Mouse (Mus musculus) stomach, postnatal 0 days (tissue): ENCODE measurements around the gene Tgfbr2. TPM values are rescaled to one million over a fixed set of nuclear protein-coding genes. Genes with fewer than 3 reads are reported as not detected.

Source experiments
- ATAC-seq: fragments of 200-750 bp; cut with Nextera tagmentation; 2 replicates; pipeline ENCODE4 v1.8.0; 2017; ENCODE audit not compliant: low FRiP score, low TSS enrichment
- DNase-seq: peaks from one replicate; pipeline ENCODE4 v3.0.0-alpha.2; 2016; ENCODE audit warnings: low spot score
- H3K27ac ChIP-seq: fragments of 300-500 bp; sonication (generic); replicated peaks from 2 replicates; pipeline ENCODE4 v1.5.1; 2014; ENCODE audit warnings: mild to moderate bottlenecking, control low read depth
- H3K27me3 ChIP-seq: fragments of 300-500 bp; sonication (generic); 2 replicates; pipeline ENCODE4 v1.6.1; 2014; ENCODE audit warnings: low read length; ENCODE audit not compliant: control insufficient read depth, insufficient read depth
- H3K36me3 ChIP-seq: fragments of 300-500 bp; sonication (generic); 2 replicates; pipeline ENCODE4 v1.6.1; 2014; ENCODE audit warnings: low read length, mixed read lengths; ENCODE audit not compliant: control insufficient read depth, insufficient read depth
- H3K4me1 ChIP-seq: fragments of 300-500 bp; sonication (generic); replicated peaks from 2 replicates; pipeline ENCODE4 v1.6.1; 2014; ENCODE audit warnings: antibody characterized with exemption; ENCODE audit not compliant: control insufficient read depth, insufficient read depth
- H3K4me2 ChIP-seq: fragments of 300-500 bp; sonication (generic); replicated peaks from 2 replicates; pipeline ENCODE4 v1.6.1; 2014; ENCODE audit warnings: low read depth, mild to moderate bottlenecking, control low read depth, moderate library complexity
- H3K4me3 ChIP-seq: fragments of 300-500 bp; sonication (generic); 2 replicates; pipeline ENCODE4 v1.5.1; 2014; ENCODE audit warnings: low read depth, low read length, control low read depth
- H3K9ac ChIP-seq: fragments of 300-500 bp; sonication (generic); 2 replicates; pipeline ENCODE4 v1.6.1; 2014; ENCODE audit warnings: mild to moderate bottlenecking, low read length, control low read depth, mixed read lengths
- H3K9me3 ChIP-seq: fragments of 300-500 bp; sonication (generic); 2 replicates; pipeline ENCODE4 v1.6.1; 2016; ENCODE audit warnings: low read length; ENCODE audit not compliant: control insufficient read depth
- CTCF ChIP-seq: IDR thresholded peaks from 2 replicates; pipeline ENCODE4 v1.5.1; 2016; ENCODE audit warnings: antibody characterized with exemption, low read depth, mild to moderate bottlenecking, moderate library complexity
- EP300 ChIP-seq: optimal IDR thresholded peaks from 2 replicates; pipeline ENCODE3; 2016; ENCODE audit warnings: antibody characterized with exemption
- WGBS: fragments of 180-500 bp; shearing (Covaris S2); extraction: QIAGEN DNeasy Blood & Tissue Kit; methylation state at CpG from one replicate; pipeline ENCODE4 v1.1.7; 2014; 5-methylcytosine and 5-hydroxymethylcytosine counted together
- polyA plus RNA-seq: library from polyadenylated mRNA; unstranded; fragments of >200 nt; fragmentation: Nextera tagmentation; extraction: Ambion mirVana; gene quantifications from 2 replicates; pipeline ENCODE4 v1.2.1, GENCODE M21; 2015

Tgfbr2 gene
- polyA plus RNA-seq, 1 experiment from 2014 or later = 16.8 TPM

DNA sequence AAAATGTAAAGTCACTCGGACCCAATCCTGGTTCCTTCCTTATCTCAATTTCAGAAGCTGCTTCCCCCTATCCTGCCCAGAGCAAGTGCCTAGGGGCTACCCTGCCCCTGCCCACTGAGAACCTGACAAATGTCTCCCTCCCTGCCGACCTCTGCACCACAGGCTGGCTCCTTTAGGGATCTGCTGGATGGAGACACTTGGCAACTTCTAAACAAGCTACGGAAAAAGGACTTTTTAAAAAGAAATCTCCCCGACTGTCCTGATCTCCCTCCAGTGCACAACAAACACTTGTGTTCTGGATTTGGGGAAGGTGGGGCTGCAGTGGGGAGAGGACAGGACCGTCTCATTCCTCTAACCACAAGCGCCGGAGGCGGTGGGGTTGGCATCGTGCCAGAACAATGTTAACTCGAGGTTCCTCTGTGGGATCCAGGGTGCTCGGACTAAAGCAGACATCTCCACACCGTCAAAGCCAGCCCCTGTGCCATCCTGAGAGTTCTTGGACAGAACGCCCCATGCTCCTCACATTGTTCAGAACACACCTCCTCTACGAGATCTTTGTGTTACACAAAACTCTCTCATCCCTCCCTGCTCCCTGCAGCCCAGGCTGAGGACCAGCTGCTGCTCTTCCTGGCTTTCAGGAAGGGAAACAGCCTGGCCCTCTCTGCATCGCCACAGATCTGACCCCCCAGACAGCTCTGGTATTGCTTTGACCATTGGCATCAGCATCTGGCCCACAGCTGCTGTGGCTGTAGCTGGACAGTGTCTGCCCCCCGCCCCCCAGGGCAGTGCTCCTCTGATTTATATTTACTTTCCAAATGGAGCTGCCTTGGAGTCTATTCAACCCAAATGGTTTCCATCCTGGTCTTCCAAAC lies 76.2 kb downstream of the Tgfbr2 start:
- peak overlapping the region; percentile 20; the same call in 1 of the 2 replicates for H3K4me2 ChIP-seq
- 40% methylated on average over 16 of the region's 16 CpGs for WGBS
- no peaks in the 10 kb centered on the region for H3K9me3 ChIP-seq
- no peak overlapping the region; the same call in 1 of the 2 replicates for H3K9ac ChIP-seq
- TF ChIP-seq CTCF (no peak), EP300 (no peak)
- H3K4me1 ChIP-seq = 0 out of 2 replicates have a peak, but pooled peaks cover 4% of the 10 kb centered on the region
- no peak overlapping the region for H3K4me3 ChIP-seq
- H3K36me3 ChIP-seq = peaks cover 10% of the 10 kb centered on the region; the same call in 1 of the 2 replicates
- DNase-seq = peak; percentile 28
- ATAC-seq = peak; percentile 77
- no peaks in the 10 kb centered on the region for H3K27me3 ChIP-seq
- H3K27ac ChIP-seq = peak overlapping the region; percentile 35; the same call in 1 of the 2 replicates

DNA sequence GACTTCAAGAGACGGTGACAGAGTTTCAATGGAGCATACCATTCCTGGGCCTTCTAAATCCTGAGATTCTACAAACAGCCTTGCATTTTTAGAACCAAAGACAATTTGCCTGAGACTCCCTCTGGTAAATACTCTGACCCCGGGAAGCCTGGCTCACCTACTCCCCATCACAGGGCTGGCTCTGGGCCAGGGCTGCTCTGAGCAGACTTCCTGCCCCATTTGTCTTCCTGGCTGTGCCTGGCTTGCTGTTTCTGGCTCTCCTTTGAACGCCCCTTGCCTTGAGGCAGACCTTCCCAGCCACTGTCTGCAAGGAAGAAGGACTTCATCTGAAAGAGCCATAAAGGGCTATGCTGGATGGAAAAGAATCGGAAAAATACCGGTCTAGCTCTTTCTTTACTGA lies 83.2 kb downstream of the Tgfbr2 start:
- DNase-seq (peak; percentile 25), ATAC-seq (no peak)
- no peaks in the 10 kb centered on the region for H3K9me3 ChIP-seq
- H3K36me3 ChIP-seq = peaks cover 25% of the 10 kb centered on the region
- WGBS = 39% methylated on average over 5 of the region's 5 CpGs
- H3K27ac ChIP-seq = no peak overlapping the region
- no peaks in the 10 kb centered on the region for H3K27me3 ChIP-seq
- H3K9ac ChIP-seq = no peak overlapping the region
- no peak for TF ChIP-seq CTCF
- no peak for TF ChIP-seq EP300
- H3K4me3 ChIP-seq = no peak overlapping the region
- H3K4me1 ChIP-seq = no peaks in the 10 kb centered on the region
- H3K4me2 ChIP-seq = no peak overlapping the region

DNA sequence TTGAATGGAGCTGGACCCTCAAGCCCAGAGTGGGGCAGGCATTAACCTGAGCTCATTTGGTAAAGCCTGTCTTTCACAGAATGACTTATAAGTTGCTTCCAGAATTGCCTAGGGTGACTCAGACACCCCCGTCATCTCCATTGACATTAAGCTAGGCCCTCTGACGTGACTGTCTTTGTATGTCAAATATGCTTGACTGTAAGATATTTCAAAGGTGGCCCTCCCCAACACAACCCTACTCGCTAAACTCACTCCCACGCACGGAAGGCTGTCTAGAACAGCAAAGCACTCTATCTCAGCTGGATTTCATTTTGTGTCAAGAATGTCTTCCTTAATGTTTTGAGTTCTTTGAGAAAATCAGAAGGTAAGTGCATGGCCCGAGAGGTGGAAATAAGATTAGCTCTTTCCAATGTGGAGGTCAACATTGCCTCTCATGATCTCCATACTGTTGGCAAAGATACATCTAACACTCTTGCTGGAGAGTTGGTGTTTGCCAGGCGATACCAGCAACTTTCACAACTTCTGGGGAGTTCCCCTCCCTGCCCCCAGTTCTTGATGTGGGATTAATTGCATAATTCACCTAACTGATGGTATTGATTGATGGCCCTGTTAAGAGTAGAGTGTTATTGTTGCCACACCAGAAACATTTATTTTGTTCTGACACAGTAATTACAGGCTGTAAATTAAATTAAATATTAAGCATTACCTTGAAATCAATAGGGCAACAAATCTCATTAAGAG lies 83.9 kb downstream of the Tgfbr2 start:
- no peak overlapping the region for H3K27ac ChIP-seq
- no peak overlapping the region for H3K4me2 ChIP-seq
- no peak overlapping the region for H3K9ac ChIP-seq
- WGBS = 78% methylated on average over 7 of the region's 7 CpGs
- peaks cover 25% of the 10 kb centered on the region for H3K36me3 ChIP-seq
- no peak for TF ChIP-seq EP300
- no peak for TF ChIP-seq CTCF
- no peaks in the 10 kb centered on the region for H3K27me3 ChIP-seq
- no peaks in the 10 kb centered on the region for H3K9me3 ChIP-seq
- no peak overlapping the region for H3K4me3 ChIP-seq
- ATAC-seq (no peak), DNase-seq (no peak)
- H3K4me1 ChIP-seq = no peaks in the 10 kb centered on the region

- Histone ChIP-seq H3K4me1 (no peaks in the 10 kb centered on the region), H3K9ac (no peak overlapping the region), H3K4me3 (no peak overlapping the region), H3K27me3 (no peaks in the 10 kb centered on the region), H3K9me3 (no peaks in the 10 kb centered on the region), H3K36me3 (peaks cover 25% of the 10 kb centered on the region), H3K4me2 (no peak overlapping the region), H3K27ac (no peak overlapping the region)
- 90% methylated on average over 9 of the region's 9 CpGs for WGBS
- no peak for ATAC-seq
- TF ChIP-seq EP300 = no peak
- no peak for DNase-seq
Observed at GRCm38 (mm10) chr9:116090296-116090695, 84.9 kb downstream of the Tgfbr2 start.

DNA sequence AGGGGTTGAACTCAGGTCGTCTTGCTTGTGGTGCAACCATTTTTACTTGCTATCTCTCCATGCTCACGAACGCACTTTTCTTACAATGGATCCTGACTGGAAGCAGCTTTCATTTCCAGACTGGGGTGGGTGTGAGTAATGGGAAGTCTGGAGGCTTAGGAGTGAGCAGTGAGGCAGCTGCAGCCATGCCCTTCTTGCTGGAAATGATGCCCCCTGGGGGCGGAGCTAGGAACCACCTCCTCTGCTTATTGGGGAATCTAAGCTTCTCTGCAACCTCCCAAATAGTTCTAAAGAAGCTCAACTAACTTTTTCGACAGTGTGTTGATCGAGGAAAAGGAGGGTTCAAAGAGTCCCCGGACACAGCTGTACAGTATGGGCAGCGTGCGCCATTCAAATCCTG lies 86.2 kb downstream of the Tgfbr2 start:
- no peak overlapping the region for H3K4me2 ChIP-seq
- H3K4me3 ChIP-seq = no peak overlapping the region
- peaks cover 25% of the 10 kb centered on the region for H3K36me3 ChIP-seq
- peak; percentile 26 for DNase-seq
- no peaks in the 10 kb centered on the region for H3K9me3 ChIP-seq
- 83% methylated on average over 9 of the region's 9 CpGs for whole genome bisulfite sequencing
- no peaks in the 10 kb centered on the region for H3K27me3 ChIP-seq
- ATAC-seq = no peak
- TF ChIP-seq EP300 (no peak), CTCF (peak; percentile 48)
- H3K4me1 ChIP-seq = no peaks in the 10 kb centered on the region
- no peak overlapping the region for H3K27ac ChIP-seq
- no peak overlapping the region for H3K9ac ChIP-seq
